Mouse (Mus musculus) neural tube, embryonic 15.5 days (tissue): ENCODE results near the gene Iqgap2. TPM values are rescaled to one million over a fixed set of nuclear protein-coding genes. Genes with fewer than 3 reads are reported as not detected.

Experiments used
- ATAC-seq: fragments of 200-750 bp; cut with Nextera tagmentation; 2 replicates; pipeline ENCODE4 v1.8.0; 2017; ENCODE audit warnings: mild to moderate bottlenecking, moderate TSS enrichment, moderate library complexity; ENCODE audit not compliant: low FRiP score
- H3K27ac ChIP-seq: fragments of 300-500 bp; sonication (generic); replicated peaks from 2 replicates; pipeline ENCODE4 v1.5.1; 2015; ENCODE audit warnings: mild to moderate bottlenecking, inconsistent platforms
- H3K27me3 ChIP-seq: fragments of 300-500 bp; sonication (generic); replicated peaks from 2 replicates; pipeline ENCODE4 v1.6.1; 2015; ENCODE audit warnings: inconsistent platforms
- H3K36me3 ChIP-seq: fragments of 300-500 bp; sonication (generic); 2 replicates; pipeline ENCODE4 v1.6.1; 2015; ENCODE audit warnings: inconsistent platforms
- H3K4me1 ChIP-seq: fragments of 300-500 bp; sonication (generic); 2 replicates; pipeline ENCODE4 v1.6.1; 2015; ENCODE audit warnings: inconsistent platforms
- H3K4me2 ChIP-seq: fragments of 300-500 bp; sonication (generic); 2 replicates; pipeline ENCODE4 v1.6.1; 2015; ENCODE audit warnings: inconsistent platforms, mild to moderate bottlenecking, moderate library complexity
- H3K4me3 ChIP-seq: fragments of 300-500 bp; sonication (generic); replicated peaks from 2 replicates; pipeline ENCODE4 v1.5.1; 2015; ENCODE audit warnings: mild to moderate bottlenecking, inconsistent platforms
- H3K9ac ChIP-seq: fragments of 300-500 bp; sonication (generic); replicated peaks from 2 replicates; pipeline ENCODE4 v1.6.1; 2015; ENCODE audit warnings: mild to moderate bottlenecking, inconsistent platforms
- H3K9me3 ChIP-seq: fragments of 300-500 bp; sonication (generic); replicated peaks from 2 replicates; pipeline ENCODE4 v1.6.1; 2016; ENCODE audit warnings: inconsistent platforms
- WGBS: fragments of 180-500 bp; shearing (Covaris S2); methylation state at CpG from one replicate; pipeline ENCODE4 v1.1.7; 2015; ENCODE audit warnings: mixed read lengths; 5-methylcytosine and 5-hydroxymethylcytosine counted together
- polyA plus RNA-seq: library from polyadenylated mRNA; unstranded; fragments of >200 nt; fragmentation: Nextera tagmentation; extraction: Ambion mirVana; gene quantifications from 2 replicates; pipeline ENCODE4 v1.2.1, GENCODE M21; 2015

The Iqgap2 gene
- polyA plus RNA-seq, 1 experiment from 2014 or later, result 1.9 TPM

- Histone ChIP-seq H3K9ac (no peak overlapping the region), H3K4me2 (no peak overlapping the region), H3K9me3 (no peaks in the 10 kb centered on the region), H3K4me3 (no peak overlapping the region), H3K4me1 (peaks cover 5% of the 10 kb centered on the region), H3K36me3 (0 out of 2 replicates have a peak, but pooled peaks cover 2% of the 10 kb centered on the region), H3K27me3 (no peaks in the 10 kb centered on the region), H3K27ac (no peak overlapping the region)
- ATAC-seq, result no peak
- WGBS, result 90% methylated on average over 7 of the region's 7 CpGs
Measured at GRCm38 (mm10) chr13:95659432-95659831, 232.3 kb downstream of the Iqgap2 start.

GRCm38 (mm10) chr13:95657171-95657570, 234.6 kb downstream of the Iqgap2 start:
- no peaks in the 10 kb centered on the region for H3K36me3 ChIP-seq

GRCm38 (mm10) chr13:95655284-95655683, 236.4 kb downstream of the Iqgap2 start:
- H3K9me3 ChIP-seq, result no peaks in the 10 kb centered on the region
- no peaks in the 10 kb centered on the region for H3K27me3 ChIP-seq
- 9% methylated on average over 9 of the region's 9 CpGs for WGBS
- H3K4me2 ChIP-seq, result peak overlapping the region; percentile 3; the same call in 1 of the 2 replicates
- H3K4me1 ChIP-seq, result peaks cover 5% of the 10 kb centered on the region
- no peak overlapping the region for H3K9ac ChIP-seq
- ATAC-seq, result peak; percentile 90
- no peak overlapping the region for H3K4me3 ChIP-seq
- H3K27ac ChIP-seq, result peak overlapping the region; percentile 7
- H3K36me3 ChIP-seq, result no peaks in the 10 kb centered on the region

More at GRCm38 (mm10) chr13:95657171-95657570, 234.6 kb downstream of the Iqgap2 start:
- H3K9ac ChIP-seq, result no peak overlapping the region
- H3K27me3 ChIP-seq, result no peaks in the 10 kb centered on the region
- H3K4me2 ChIP-seq, result no peak overlapping the region
- no peaks in the 10 kb centered on the region for H3K9me3 ChIP-seq
- H3K27ac ChIP-seq, result no peak overlapping the region
- peaks cover 5% of the 10 kb centered on the region for H3K4me1 ChIP-seq
- 79% methylated on average over 9 of the region's 9 CpGs for WGBS
- ATAC-seq, result no peak
- H3K4me3 ChIP-seq, result no peak overlapping the region

- no peak overlapping the region for H3K4me3 ChIP-seq
- H3K4me1 ChIP-seq, result peaks cover 5% of the 10 kb centered on the region
- no peaks in the 10 kb centered on the region for H3K36me3 ChIP-seq
- H3K4me2 ChIP-seq, result no peak overlapping the region
- H3K27ac ChIP-seq, result no peak overlapping the region
- 91% methylated on average over 4 of the region's 4 CpGs for WGBS
- ATAC-seq, result no peak
- H3K9me3 ChIP-seq, result no peaks in the 10 kb centered on the region
- H3K9ac ChIP-seq, result no peak overlapping the region
- no peaks in the 10 kb centered on the region for H3K27me3 ChIP-seq
Measured at GRCm38 (mm10) chr13:95653696-95654095, 238.0 kb downstream of the Iqgap2 start.

GRCm38 (mm10) chr13:95651870-95652668, 239.7 kb downstream of the Iqgap2 start:
- no peaks in the 10 kb centered on the region for H3K27me3 ChIP-seq
- H3K27ac ChIP-seq, result no peak overlapping the region
- no peaks in the 10 kb centered on the region for H3K36me3 ChIP-seq
- H3K4me2 ChIP-seq, result no peak overlapping the region
- ATAC-seq, result no peak
- H3K9ac ChIP-seq, result no peak overlapping the region
- no peaks in the 10 kb centered on the region for H3K9me3 ChIP-seq
- WGBS, result 87% methylated on average over 7 of the region's 7 CpGs
- no peak overlapping the region for H3K4me3 ChIP-seq
- H3K4me1 ChIP-seq, result peaks cover 5% of the 10 kb centered on the region

GRCm38 (mm10) chr13:95649941-95650340, 241.8 kb downstream of the Iqgap2 start:
- H3K4me3 ChIP-seq, result no peak overlapping the region
- no peaks in the 10 kb centered on the region for H3K36me3 ChIP-seq
- no peaks in the 10 kb centered on the region for H3K27me3 ChIP-seq
- no peak for ATAC-seq
- no peaks in the 10 kb centered on the region for H3K9me3 ChIP-seq
- no peak overlapping the region for H3K9ac ChIP-seq
- H3K4me2 ChIP-seq, result no peak overlapping the region
- no peak overlapping the region for H3K27ac ChIP-seq
- 90% methylated on average over 3 of the region's 3 CpGs for WGBS
- H3K4me1 ChIP-seq, result no peaks in the 10 kb centered on the region; the same call in 1 of the 2 replicates

- Histone ChIP-seq H3K9ac (no peak overlapping the region), H3K9me3 (no peaks in the 10 kb centered on the region), H3K36me3 (no peaks in the 10 kb centered on the region), H3K27ac (no peak overlapping the region), H3K4me1 (no peaks in the 10 kb centered on the region), H3K27me3 (no peaks in the 10 kb centered on the region), H3K4me3 (no peak overlapping the region), H3K4me2 (no peak overlapping the region)
- ATAC-seq, result no peak
- WGBS, result 57% methylated on average over 4 of the region's 4 CpGs
Measured at GRCm38 (mm10) chr13:95647248-95647647, 244.5 kb downstream of the Iqgap2 start.

- Histone ChIP-seq H3K27me3 (no peaks in the 10 kb centered on the region), H3K36me3 (no peaks in the 10 kb centered on the region), H3K9ac (no peak overlapping the region), H3K4me1 (no peaks in the 10 kb centered on the region), H3K4me2 (no peak overlapping the region), H3K4me3 (no peak overlapping the region), H3K27ac (no peak overlapping the region), H3K9me3 (no peaks in the 10 kb centered on the region)
- no peak for ATAC-seq
- 51% methylated on average over 9 of the region's 9 CpGs for WGBS
Measured at GRCm38 (mm10) chr13:95646687-95647111, 245.0 kb downstream of the Iqgap2 start.

GRCm38 (mm10) chr13:95643740-95644139, 248.0 kb downstream of the Iqgap2 start:
- ATAC-seq, result no peak
- H3K9me3 ChIP-seq, result no peaks in the 10 kb centered on the region
- H3K4me2 ChIP-seq, result no peak overlapping the region
- H3K27me3 ChIP-seq, result no peaks in the 10 kb centered on the region
- H3K9ac ChIP-seq, result no peak overlapping the region
- H3K36me3 ChIP-seq, result no peaks in the 10 kb centered on the region
- H3K4me3 ChIP-seq, result no peak overlapping the region
- no peak overlapping the region for H3K27ac ChIP-seq
- WGBS, result 62% methylated on average over 7 of the region's 7 CpGs
- peaks cover 8% of the 10 kb centered on the region for H3K4me1 ChIP-seq

GRCm38 (mm10) chr13:95641061-95641986, 250.4 kb downstream of the Iqgap2 start:
- H3K4me1 ChIP-seq, result peaks cover 20% of the 10 kb centered on the region
- H3K9ac ChIP-seq, result no peak overlapping the region
- no peaks in the 10 kb centered on the region for H3K27me3 ChIP-seq
- no peak overlapping the region for H3K4me3 ChIP-seq
- no peak overlapping the region for H3K4me2 ChIP-seq
- ATAC-seq, result no peak
- no peak overlapping the region for H3K27ac ChIP-seq
- H3K36me3 ChIP-seq, result no peaks in the 10 kb centered on the region
- 84% methylated on average over 17 of the region's 17 CpGs for WGBS
- H3K9me3 ChIP-seq, result no peaks in the 10 kb centered on the region

GRCm38 (mm10) chr13:95640408-95640807, 251.3 kb downstream of the Iqgap2 start:
- H3K4me3 ChIP-seq, result no peak overlapping the region
- no peaks in the 10 kb centered on the region for H3K9me3 ChIP-seq
- H3K27ac ChIP-seq, result no peak overlapping the region
- H3K9ac ChIP-seq, result no peak overlapping the region
- H3K36me3 ChIP-seq, result no peaks in the 10 kb centered on the region
- WGBS, result 84% methylated on average over 1 of the region's 1 CpGs
- no peak overlapping the region for H3K4me2 ChIP-seq
- ATAC-seq, result no peak
- H3K27me3 ChIP-seq, result no peaks in the 10 kb centered on the region
- H3K4me1 ChIP-seq, result peaks cover 20% of the 10 kb centered on the region
